Mouse (Mus musculus) right cerebral cortex, postnatal 4 days (tissue): ENCODE measurements at regions not wholly inside any gene's neighbourhood (a gene's known extent, or its start where the extent isn't known, plus 50 kb on each side); places are given as distances from the start of the nearest gene placed in this dataset.

Experiments
- DNase-seq: peaks from one replicate; pipeline ENCODE4 v3.0.0-alpha.2; 2022

- no peak for DNase-seq
Observed at GRCm38 (mm10) chr1:76958706-76959105, 556.2 kb downstream of the Epha4 start.

- DNase-seq: no peak
Observed at GRCm38 (mm10) chr1:76972454-76972853, 542.4 kb downstream of the Epha4 start.

- no peak for DNase-seq
Observed at GRCm38 (mm10) chr1:76975077-76975945, 539.6 kb downstream of the Epha4 start.

- DNase-seq: no peak
Observed at GRCm38 (mm10) chr1:76980498-76981152, 534.3 kb downstream of the Epha4 start.

GRCm38 (mm10) chr1:76993776-76994175 is 521.1 kb downstream of the Epha4 start:
- no peak for DNase-seq

GRCm38 (mm10) chr1:77008001-77008400 is 506.9 kb downstream of the Epha4 start:
- DNase-seq: no peak

GRCm38 (mm10) chr1:77010608-77011214 is 504.2 kb downstream of the Epha4 start:
- DNase-seq: no peak

- DNase-seq: no peak
Observed at GRCm38 (mm10) chr1:77027656-77028055, 487.2 kb downstream of the Epha4 start.

GRCm38 (mm10) chr1:77028216-77028615 is 486.7 kb downstream of the Epha4 start:
- DNase-seq: no peak

- DNase-seq: no peak
Observed at GRCm38 (mm10) chr1:77029091-77029490, 485.8 kb downstream of the Epha4 start.

GRCm38 (mm10) chr1:77043749-77044564 is 470.9 kb downstream of the Epha4 start:
- DNase-seq: peak; percentile 13

GRCm38 (mm10) chr1:77048720-77049406 is 466.0 kb downstream of the Epha4 start:
- no peak for DNase-seq

GRCm38 (mm10) chr1:77051239-77051638 is 463.6 kb downstream of the Epha4 start:
- no peak for DNase-seq

- DNase-seq: no peak
Observed at GRCm38 (mm10) chr1:77053837-77054540, 460.9 kb downstream of the Epha4 start.

- no peak for DNase-seq
Observed at GRCm38 (mm10) chr1:77062468-77062867, 452.4 kb downstream of the Epha4 start.

GRCm38 (mm10) chr1:77073071-77073470 is 441.8 kb downstream of the Epha4 start:
- no peak for DNase-seq

- DNase-seq: no peak
Observed at GRCm38 (mm10) chr1:77074926-77075885, 439.7 kb downstream of the Epha4 start.

GRCm38 (mm10) chr1:77080767-77081166 is 434.1 kb downstream of the Epha4 start:
- DNase-seq: no peak

- DNase-seq: no peak
Observed at GRCm38 (mm10) chr1:77081660-77082059, 433.2 kb downstream of the Epha4 start.

GRCm38 (mm10) chr1:77082410-77082809 is 432.5 kb downstream of the Epha4 start:
- DNase-seq: no peak
